Mouse (Mus musculus): ENCODE measurements around the gene Phldb1.
"Not testable (repeated sequence)": the region's sequence is repeated elsewhere in the genome, so short reads cannot be mapped to it uniquely, and the experiment has no call there.

DNA sequence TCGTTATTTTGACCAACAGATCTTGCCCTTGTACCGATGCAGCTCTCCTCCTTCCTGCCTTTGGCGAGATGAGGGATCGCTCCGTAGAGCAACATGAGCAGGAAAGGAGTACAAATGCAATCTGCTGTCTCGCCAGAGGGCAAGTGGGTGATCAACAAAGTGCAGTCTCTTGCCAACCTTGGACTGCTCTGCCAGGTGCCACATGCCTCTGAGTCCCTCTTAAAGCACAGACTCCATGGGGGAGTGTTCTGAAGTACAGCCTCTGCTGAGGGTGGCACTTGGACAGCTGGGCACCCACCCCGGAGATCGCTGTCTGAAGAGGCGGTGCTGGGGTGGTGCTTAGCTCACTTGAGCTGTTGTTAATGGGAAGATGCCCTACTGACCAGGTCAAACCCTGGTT lies 96.3 kb downstream of the Phldb1 start:
- not testable (repeated sequence) for TF ChIP-seq CTCF (IDR thresholded peaks at IDR 0.05; ENCODE audit: extremely low read depth, insufficient read length, insufficient replicate concordance, low read depth, low read length); POLR2A (IDR thresholded peaks at IDR 0.05; ENCODE audit: low read depth, low read length)

Data from small intestine, adult 2 months (tissue).